Mouse (Mus musculus): Measurements from ENCODE around the gene Nck2.

DNA sequence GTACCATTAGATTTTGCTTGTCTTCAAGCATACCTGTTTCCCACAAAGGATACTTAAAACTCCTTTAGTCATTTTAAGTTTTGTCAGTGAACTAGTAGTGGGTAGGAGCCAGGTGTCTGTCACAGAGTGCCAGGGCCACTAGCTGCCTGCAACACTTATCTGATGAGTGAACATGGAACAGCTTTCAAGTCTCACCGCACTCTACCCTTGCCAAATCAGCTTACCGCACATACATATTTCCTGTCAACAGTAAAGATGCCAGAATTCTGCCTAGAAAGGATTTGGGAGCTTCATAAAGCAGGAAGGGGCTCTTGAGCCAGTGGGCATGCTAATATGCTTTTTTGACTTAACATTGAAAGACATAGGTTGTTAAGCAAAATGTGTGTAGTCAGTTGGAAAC, 94.3 kb downstream of the Nck2 start:
- no peak for TF ChIP-seq CTCF (IDR thresholded peaks at IDR 0.05; ENCODE audit: borderline replicate concordance, insufficient read depth, low read length)
- TF ChIP-seq POLR2A (IDR thresholded peaks at IDR 0.05; ENCODE audit: low read depth, low read length): no peak
